Mouse (Mus musculus) forebrain, embryonic 15.5 days (tissue): Measurements from ENCODE around the gene Spryd3. TPM values are rescaled to one million over a fixed set of nuclear protein-coding genes. Genes with fewer than 3 reads are reported as not detected.

Experiments
- ATAC-seq: fragments of 200-750 bp; cut with Nextera tagmentation; replicated peaks from 2 replicates; pipeline ENCODE4 v1.8.0; 2017; ENCODE audit warnings: mild to moderate bottlenecking, moderate TSS enrichment, moderate library complexity
- H3K27ac ChIP-seq: fragments of 300-500 bp; sonication (generic); replicated peaks from 2 replicates; pipeline ENCODE4 v1.5.1; 2015; ENCODE audit warnings: mild to moderate bottlenecking, inconsistent platforms
- H3K27me3 ChIP-seq: fragments of 300-500 bp; sonication (generic); 2 replicates; pipeline ENCODE4 v1.6.1; 2015; ENCODE audit warnings: inconsistent platforms
- H3K36me3 ChIP-seq: fragments of 300-500 bp; sonication (generic); 2 replicates; pipeline ENCODE4 v1.6.1; 2015; ENCODE audit warnings: mild to moderate bottlenecking, inconsistent platforms
- H3K4me1 ChIP-seq: fragments of 300-500 bp; sonication (generic); 2 replicates; pipeline ENCODE4 v1.6.1; 2015; ENCODE audit warnings: inconsistent platforms
- H3K4me2 ChIP-seq: fragments of 300-500 bp; sonication (generic); replicated peaks from 2 replicates; pipeline ENCODE4 v1.6.1; 2015; ENCODE audit warnings: mild to moderate bottlenecking, inconsistent platforms
- H3K4me3 ChIP-seq: fragments of 300-500 bp; sonication (generic); 2 replicates; pipeline ENCODE4 v1.5.1; 2015; ENCODE audit warnings: mild to moderate bottlenecking, inconsistent platforms
- H3K9ac ChIP-seq: fragments of 300-500 bp; sonication (generic); replicated peaks from 2 replicates; pipeline ENCODE4 v1.6.1; 2015; ENCODE audit warnings: mild to moderate bottlenecking, inconsistent platforms
- H3K9me3 ChIP-seq: fragments of 300-500 bp; sonication (generic); 2 replicates; pipeline ENCODE4 v1.6.1; 2016; ENCODE audit warnings: inconsistent platforms
- WGBS: fragments of 180-500 bp; shearing (Covaris S2); methylation state at CpG from one replicate; pipeline ENCODE4 v1.1.7; 2015; ENCODE audit warnings: mixed read lengths; 5-methylcytosine and 5-hydroxymethylcytosine counted together
- polyA plus RNA-seq: library from polyadenylated mRNA; unstranded; fragments of >200 nt; fragmentation: Nextera tagmentation; extraction: Ambion mirVana; gene quantifications from 2 replicates; pipeline ENCODE4 v1.2.1, GENCODE M21; 2015

Spryd3 gene
- polyA plus RNA-seq, 1 experiment from 2014 or later = 42.9 TPM

- Histone ChIP-seq H3K4me3 (no peak overlapping the region), H3K4me1 (peaks cover 21% of the 10 kb centered on the region), H3K9ac (no peak overlapping the region), H3K4me2 (no peak overlapping the region), H3K9me3 (no peaks in the 10 kb centered on the region), H3K27me3 (peaks cover 11% of the 10 kb centered on the region), H3K36me3 (no peaks in the 10 kb centered on the region), H3K27ac (no peak overlapping the region)
- ATAC-seq = no peak
- WGBS = 78% methylated on average over 13 of the region's 13 CpGs
These were observed 65.3 kb downstream of the Spryd3 start for GRCm38 (mm10) chr15:102070476-102071467.

Other genes with a start within 250 kb of the Spryd3 start
- gene Krt76, start 243.3 kb downstream of the Spryd3 start, polyA plus RNA-seq = not detected in 2 replicates
- 0.08 TPM in 1 of 2 replicates, not detected in the other for gene Krt4, start 211.5 kb downstream of the Spryd3 start, polyA plus RNA-seq
- 0.10 and 0.23 TPM in 2 replicates for gene Krt79, start 195.9 kb downstream of the Spryd3 start, polyA plus RNA-seq
- not detected in 2 replicates for gene Krt78, start 181.9 kb downstream of the Spryd3 start, polyA plus RNA-seq
- gene Krt8, start 131.8 kb downstream of the Spryd3 start, polyA plus RNA-seq = 1.9 and 3.9 TPM in 2 replicates
- 3.5 and 7.6 TPM in 2 replicates for gene Krt18, start 108.1 kb downstream of the Spryd3 start, polyA plus RNA-seq
- gene Eif4b, start 62.5 kb downstream of the Spryd3 start, polyA plus RNA-seq = 98.9 and 99.5 TPM in 2 replicates
- 4.9 and 6.9 TPM in 2 replicates for gene Tns2, start 35.8 kb downstream of the Spryd3 start, polyA plus RNA-seq
- 1.2 and 1.4 TPM in 2 replicates for gene Igfbp6, start 8.1 kb upstream of the Spryd3 start, polyA plus RNA-seq
- gene Soat2, start 14.3 kb upstream of the Spryd3 start, polyA plus RNA-seq = not detected in 2 replicates
- gene Zfp740, start 67.0 kb upstream of the Spryd3 start, polyA plus RNA-seq = 90.6 and 94.0 TPM in 2 replicates
- 44.2 and 45.1 TPM in 2 replicates for gene Csad, start 68.5 kb upstream of the Spryd3 start, polyA plus RNA-seq
- gene Itgb7, start 95.7 kb upstream of the Spryd3 start, polyA plus RNA-seq = 0.33 and 0.99 TPM in 2 replicates
- gene Rarg, start 121.3 kb upstream of the Spryd3 start, polyA plus RNA-seq = 5.9 and 6.2 TPM in 2 replicates
- not detected in 2 replicates for gene Gm9918, start 134.3 kb upstream of the Spryd3 start, polyA plus RNA-seq
- 50.1 and 51.5 TPM in 2 replicates for gene Mfsd5, start 143.2 kb upstream of the Spryd3 start, polyA plus RNA-seq
- gene Espl1, start 160.0 kb upstream of the Spryd3 start, polyA plus RNA-seq = 10.2 and 15.2 TPM in 2 replicates
- 467 and 474 TPM in 2 replicates for gene Pfdn5, start 189.9 kb upstream of the Spryd3 start, polyA plus RNA-seq
- 98.2 and 108 TPM in 2 replicates for gene Myg1, start 195.5 kb upstream of the Spryd3 start, polyA plus RNA-seq
- 42.6 and 44.9 TPM in 2 replicates for gene Aaas, start 214.5 kb upstream of the Spryd3 start, polyA plus RNA-seq
- gene Sp7, start 230.9 kb upstream of the Spryd3 start, polyA plus RNA-seq = 0.36 and 0.40 TPM in 2 replicates